Mouse (Mus musculus) brain, adult 2 months (tissue): Measurements from ENCODE around the gene Disp2.
A peak's percentile ranks its signal among the peaks of the same experiment; 100 is the strongest.

Experiments used
- DNase-seq: peaks from one replicate; pipeline ENCODE4 v3.0.0; 2011; ENCODE audit warnings: low read depth, low spot score

Disp2 gene

DNA sequence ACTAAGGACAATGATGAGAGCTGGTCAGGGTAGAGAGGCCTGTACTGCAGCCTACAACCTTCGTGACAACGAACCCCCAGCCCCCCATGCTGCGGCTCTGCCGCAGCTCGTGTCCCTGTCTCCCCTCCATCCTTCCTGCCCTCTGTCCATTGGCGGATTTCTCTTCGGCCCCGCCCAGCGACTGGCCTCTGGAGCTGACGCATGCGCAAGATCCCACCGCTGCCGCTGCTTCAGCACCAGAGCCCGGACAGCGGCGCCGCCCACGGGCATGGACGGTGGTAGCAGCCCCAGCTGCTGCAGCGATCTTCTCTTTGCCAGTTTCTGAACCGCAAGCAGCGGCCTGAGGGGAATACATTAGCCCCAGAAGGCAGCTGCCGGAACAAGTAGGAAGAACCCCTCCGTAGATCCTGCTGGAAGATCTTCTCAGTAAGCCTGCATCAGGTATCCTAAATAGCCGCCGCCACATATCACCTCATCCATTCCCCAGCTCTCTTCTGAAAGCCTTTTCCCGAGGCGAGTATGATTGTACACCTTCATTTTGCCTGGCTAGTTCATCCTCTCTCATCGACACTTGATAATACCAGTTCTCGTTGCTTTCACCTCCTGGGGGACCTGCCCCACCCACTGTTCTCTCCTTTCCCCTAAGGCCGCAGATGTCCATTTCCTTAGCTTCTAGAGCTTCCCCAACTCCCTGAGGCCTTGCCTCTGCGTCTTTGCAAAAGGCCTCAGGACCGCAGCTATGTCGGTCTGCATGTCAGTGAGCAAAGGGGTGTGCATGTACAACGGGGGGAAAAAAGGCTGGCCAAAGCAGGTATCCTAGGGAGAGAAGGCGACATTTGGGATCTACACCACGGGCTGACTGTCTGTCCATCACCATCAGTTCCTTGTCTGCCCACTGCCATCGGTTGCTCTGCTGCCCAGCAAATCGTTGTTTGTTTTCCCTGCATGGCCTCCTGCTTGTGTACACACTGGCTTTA is at the start of gene Disp2:
Gene Disp2, plus strand, starts transcription at position 216 of the 977 bp plus-strand sequence.
- peak; percentile 98 for DNase-seq

DNA sequence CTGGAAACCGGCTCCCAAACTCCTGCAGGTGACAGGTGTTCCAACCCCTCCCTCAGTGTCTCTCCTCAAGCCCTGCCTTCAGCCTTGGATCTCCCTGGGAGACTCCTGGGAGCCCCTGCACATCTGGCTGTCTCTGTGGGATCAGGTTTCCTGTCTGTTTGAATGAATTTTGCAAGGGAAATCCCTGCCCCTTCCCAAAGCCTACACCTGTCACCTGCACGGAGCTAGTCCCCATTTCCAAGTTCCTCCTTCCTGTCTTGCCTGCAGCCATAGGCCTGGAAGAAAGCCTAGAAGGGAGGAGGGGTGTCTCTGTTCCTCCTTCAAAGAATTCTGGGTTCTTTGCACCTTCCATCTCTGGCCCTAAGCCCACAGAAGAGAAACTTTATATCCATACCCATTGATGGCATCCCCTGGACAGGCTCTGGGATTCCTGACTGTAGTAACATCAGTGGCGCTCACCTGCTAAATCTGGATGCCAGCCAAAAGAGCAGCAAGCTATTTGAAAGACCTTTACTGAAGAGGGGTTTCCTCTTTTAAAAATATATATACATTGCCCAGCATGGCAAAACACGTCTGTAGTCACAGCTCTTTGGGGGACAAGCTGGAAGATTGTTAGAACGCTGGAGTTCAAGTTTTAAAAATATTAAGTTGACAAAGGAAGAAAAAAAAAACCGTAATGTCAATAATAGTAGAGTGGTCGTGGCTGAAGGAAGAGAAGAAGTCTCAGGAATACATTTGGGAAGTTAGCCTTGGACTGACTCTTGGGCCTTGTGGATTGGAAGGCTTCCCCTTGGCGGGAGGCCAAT is 49.5 kb upstream of the Disp2 start:
- DNase-seq: no peak

DNA sequence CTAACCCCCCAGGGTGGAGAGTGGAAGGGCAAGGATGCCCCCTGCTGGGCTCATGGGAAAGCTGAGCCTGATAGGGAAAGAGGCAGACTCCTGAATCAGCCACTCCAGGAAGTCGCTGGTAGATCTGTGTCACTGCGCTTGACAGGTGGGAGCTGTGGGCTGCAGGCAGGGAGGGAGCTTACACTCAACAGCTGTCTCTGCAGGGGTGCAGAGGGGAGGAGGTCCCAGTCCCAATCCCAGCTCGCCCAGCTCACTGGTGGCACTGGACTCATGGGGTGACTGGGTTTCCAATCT is 49.0 kb upstream of the Disp2 start:
- DNase-seq: peak; percentile 80

DNA sequence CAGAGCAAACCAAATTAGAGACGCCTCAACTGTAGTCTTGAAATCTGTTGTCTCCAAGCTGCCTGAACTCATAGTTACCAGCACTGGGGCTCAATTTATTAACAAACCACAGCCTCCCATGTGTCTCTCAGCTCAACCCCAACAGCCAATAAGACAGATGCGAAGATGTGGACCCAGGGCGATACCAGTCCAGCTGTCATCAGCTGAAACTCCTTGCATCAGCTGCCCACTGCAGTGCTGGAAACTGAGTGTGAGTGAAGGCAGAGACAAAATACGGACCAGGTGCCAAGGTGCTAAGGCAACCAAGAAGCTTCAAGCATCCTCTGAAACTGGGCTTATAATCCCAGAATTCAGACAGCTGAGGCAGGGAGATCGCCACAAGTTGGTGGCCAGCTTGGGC is 47.5 kb upstream of the Disp2 start:
- DNase-seq: no peak

DNA sequence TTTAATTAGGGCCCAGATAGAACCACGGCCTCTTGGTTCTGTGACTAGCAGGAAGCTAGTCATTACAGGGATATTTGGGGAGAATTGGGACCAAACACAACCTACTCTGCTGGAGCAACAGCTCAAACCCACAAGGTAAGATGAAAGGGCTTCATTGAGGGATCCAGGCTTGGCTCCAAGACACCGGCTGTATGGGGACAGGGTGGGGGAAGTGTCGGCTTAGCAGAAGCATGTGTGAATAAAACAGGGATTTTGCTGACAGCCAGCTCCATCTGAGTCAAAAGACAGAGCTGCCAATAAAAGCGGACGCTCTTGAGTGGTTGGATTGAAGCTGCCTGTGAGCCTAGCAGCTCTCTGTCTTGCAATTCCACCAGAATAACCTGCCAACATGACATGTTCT is 46.2 kb upstream of the Disp2 start:
- peak; percentile 78 for DNase-seq

DNA sequence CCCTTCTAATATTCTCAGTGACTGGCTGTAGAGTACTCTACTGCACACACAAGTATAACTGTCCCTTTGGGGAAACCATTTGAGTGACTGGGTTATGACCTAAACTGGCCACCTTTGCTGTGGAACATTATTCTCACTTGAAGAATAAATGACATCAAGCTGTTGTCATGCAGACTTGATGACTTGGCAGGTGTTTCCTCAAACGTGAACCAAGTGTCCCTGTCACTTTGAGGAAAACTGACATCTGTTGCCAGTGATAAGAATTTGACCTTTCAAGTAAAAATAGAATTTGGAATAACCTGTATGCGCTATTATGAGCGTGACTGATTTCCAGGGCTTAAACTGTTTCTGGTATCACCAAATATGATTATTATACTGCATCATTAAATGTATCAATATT is 39.2 kb upstream of the Disp2 start:
- no peak for DNase-seq

DNA sequence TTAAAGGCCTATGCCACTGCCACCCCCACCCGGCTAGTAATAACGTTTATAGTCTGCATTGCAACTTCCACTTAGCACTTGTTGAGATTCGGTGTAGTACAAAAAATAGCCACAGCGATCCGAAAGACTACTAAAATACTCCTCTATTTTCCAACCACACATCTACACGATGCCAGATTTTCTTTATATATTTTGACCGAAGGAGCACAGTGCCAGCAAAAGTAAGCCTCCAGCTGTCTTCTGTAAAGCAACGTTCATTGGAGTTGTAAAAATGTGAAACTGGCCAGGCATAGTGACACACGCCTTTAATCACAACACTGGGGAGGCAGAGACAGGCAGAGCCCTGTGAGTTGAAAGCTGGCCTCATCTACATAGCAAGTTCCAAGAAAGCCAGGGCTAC is 38.3 kb upstream of the Disp2 start:
- peak; percentile 61 for DNase-seq

DNA sequence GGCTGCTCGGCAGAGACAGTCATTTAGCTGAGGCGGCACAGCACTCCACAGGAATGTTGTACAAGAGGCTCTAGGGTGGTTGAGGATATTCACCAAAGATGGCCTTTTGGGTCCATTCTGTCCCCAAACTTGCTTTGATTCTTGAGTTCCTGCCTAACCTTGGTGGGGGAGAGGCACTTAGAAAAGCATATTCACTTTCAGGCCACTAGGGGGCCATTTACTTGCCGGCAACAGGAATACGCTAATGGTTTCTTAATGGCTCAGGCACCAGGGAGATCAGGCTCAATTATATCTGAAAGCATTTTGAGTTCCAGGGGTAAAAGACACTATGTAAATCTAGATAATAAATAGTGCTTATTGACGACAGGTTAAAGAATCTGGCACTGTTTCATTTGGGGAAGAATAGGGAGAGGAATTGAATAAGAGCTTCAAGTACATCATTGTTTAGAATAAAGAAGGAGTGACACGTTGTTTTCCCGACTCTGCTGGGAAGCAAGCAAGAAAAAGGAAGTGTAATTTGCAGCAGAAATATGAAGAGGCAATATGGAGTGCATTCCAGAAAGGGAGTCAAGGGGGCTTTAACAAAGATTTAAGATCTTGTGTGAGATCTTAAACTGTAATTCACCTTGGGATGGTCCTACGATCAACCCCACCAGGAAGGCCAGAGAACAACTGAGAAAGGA is 36.1 kb upstream of the Disp2 start:
- DNase-seq: peak; percentile 81

DNA sequence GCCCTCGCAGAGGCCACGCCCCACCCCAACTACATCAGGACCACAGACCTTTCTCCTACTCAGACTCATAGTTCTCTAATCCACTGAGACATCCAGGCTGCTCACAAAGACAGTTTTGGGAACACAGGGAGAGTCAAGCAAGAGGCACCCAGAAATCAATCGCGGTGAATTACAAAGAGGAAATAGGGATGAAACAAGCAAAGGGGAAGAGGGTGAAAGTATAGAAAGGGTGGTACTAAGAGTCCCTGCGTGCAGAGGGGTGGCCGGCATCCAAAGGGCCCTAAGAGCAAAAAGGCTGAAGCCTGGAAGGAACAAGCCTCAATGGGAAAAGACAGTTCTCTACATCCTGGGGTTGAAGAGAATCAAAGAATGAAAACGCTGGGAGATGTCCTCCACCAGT is 34.9 kb upstream of the Disp2 start:
- DNase-seq: no peak

DNA sequence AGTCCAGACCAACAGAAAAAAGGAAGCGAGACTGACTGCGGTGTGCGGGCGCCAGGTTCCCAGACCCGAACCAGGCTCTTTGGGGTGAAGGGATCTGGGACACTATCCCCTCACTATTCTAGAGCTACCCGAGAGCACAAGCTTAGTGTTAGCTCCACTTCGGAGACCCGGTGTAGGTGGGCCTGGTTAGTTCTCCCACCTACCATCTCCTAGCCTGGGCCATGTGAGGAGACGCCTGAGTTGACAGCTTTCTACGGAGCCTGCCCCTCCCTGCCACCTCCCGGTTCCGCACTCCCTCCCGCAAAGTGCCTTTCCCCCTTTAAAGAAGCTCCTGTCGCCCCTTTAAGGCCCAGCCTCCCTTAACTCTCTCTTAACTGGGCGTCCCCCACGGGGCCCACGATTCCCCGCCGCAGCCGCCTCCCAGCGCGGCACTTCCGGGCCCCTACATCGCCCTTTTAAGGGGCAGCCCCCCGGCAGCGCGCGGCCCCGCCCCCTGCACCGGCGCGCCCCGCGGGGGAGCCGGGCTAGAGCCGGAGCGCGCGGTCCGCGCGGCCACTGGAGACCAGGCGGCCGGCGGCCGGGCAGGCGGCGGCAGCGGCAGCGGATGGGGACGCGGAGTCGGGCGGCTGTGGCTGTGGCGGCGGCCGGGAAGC is 34.2 kb upstream of the Disp2 start, which contains the start of gene Inafm2:
Gene Inafm2, plus strand, starts transcription at position 527 of the 653 bp plus-strand sequence.
- DNase-seq: peak; percentile 96

DNA sequence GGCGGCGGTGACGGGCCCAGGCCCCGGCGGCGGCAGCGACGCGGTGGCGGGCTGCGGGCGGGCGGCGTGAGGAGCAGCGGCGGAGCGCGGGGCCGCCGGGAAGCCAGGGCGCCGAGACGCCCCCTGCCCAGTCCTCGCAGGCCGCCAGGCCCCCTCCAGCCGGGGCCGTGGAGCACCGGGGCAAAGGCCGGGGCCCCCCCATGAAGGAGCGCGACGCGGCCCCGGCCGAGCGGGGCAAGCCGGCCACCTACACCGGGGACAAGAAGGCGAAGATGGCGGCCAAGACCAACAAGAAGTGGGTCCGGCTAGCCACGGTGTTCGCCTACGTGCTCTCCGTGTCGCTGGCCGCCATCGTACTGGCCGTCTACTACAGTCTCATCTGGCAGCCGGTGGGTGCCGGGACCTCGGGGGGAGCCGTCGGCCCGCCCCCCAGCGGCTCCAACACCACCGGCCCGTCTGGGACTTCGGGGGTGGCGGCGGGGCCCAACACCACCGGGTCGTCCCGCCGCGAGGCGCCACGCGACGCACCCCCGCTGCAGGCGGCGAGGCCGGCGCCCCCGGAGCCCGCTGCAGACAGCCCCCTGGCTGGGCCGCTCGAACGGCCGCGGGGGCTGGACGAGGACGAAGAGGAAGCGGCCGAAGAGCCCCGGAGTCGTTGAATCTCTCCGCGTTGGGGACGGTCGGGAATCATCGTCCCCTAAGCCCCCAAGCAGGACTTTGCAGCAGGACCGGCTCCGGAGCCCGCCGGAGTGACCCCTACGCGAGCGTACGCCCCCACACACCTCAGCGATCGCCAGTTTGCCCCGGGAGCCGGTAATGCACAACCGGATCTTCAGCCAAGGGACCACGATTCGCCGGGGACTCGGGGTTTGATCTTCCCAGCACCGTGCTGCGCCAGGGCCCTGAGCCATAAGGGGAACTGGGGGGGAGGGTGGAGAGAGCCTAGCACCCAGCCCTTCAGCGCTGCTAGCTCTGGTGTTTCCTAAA is 33.3 kb upstream of the Disp2 start:
- DNase-seq: peak; percentile 54

DNA sequence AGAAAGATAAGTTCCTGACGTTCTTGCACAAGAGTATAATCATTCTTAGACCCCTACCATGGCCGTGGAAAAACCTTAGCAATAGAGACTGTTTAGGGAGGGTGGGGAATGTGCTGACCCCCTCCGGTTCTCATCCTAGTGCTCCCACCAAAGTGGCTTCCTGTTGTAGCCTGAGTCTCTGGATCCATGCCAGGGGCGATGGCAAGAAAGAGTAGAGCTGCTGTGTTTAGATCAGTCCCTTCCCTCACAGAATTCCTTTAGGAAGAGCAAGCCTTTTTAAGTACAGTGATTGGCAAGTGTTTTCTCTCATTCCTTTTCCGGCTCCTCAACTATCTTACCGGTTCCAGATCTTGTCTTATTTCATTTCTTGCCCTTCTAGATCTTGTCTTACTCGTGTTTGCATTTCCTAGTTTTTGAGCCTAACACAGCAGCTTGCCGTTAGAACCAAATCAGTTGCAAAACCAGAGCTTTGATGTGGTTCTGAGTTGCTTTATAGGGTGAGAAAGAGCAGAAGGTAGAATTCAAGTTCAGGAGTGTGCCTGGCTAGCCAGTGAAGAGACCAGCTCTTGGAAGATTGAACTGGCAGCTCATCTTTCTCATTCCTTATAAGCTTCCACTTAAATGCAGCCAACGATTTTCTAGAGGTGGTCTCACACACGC is 32.1 kb upstream of the Disp2 start:
- peak; percentile 66 for DNase-seq

DNA sequence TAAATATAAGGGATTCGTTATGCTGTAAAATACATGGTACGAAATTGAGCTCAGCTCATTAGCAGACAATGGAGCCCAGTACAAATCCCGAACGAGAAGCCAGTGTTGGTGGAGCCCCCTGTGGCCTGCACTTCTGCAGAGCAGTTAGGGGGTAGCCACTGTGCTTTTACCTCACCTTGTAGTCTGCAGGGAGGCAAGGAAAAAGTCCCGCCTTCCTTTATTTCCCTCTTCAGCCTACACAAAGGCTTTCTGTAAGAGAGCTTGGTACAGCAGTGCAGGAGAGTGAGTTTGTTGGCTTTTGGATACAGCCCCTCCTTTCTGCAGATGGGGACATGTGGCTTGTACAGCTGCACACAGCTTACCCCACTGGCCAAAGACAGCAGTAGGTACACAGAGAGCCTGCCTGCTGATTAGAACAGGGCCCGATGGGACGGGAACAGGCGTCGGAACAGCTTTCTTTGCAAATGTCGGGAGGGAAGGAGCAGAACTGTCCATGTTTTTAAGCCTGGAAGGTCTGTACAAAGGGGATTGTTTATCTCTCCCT is 30.1 kb upstream of the Disp2 start:
- peak; percentile 70 for DNase-seq

DNA sequence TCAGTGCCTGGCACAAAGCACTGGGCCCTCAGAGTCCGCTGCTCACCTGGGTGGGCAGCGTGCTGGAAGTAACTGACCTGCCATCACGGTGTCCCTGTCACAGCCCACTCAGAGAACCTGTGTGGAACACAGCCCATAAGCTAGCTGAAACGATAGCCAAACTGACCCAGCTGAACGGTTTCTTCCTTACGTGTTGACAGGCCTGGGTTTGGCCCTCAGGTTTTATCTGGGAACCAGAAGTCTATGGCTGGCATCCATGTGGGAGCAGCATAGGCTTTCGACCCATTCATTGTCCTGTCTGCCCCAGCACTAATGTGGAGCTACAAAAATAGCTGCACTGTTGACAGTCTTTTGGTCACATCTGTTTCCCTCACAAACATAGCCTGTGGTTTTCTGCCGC is 29.0 kb upstream of the Disp2 start:
- peak; percentile 45 for DNase-seq

DNA sequence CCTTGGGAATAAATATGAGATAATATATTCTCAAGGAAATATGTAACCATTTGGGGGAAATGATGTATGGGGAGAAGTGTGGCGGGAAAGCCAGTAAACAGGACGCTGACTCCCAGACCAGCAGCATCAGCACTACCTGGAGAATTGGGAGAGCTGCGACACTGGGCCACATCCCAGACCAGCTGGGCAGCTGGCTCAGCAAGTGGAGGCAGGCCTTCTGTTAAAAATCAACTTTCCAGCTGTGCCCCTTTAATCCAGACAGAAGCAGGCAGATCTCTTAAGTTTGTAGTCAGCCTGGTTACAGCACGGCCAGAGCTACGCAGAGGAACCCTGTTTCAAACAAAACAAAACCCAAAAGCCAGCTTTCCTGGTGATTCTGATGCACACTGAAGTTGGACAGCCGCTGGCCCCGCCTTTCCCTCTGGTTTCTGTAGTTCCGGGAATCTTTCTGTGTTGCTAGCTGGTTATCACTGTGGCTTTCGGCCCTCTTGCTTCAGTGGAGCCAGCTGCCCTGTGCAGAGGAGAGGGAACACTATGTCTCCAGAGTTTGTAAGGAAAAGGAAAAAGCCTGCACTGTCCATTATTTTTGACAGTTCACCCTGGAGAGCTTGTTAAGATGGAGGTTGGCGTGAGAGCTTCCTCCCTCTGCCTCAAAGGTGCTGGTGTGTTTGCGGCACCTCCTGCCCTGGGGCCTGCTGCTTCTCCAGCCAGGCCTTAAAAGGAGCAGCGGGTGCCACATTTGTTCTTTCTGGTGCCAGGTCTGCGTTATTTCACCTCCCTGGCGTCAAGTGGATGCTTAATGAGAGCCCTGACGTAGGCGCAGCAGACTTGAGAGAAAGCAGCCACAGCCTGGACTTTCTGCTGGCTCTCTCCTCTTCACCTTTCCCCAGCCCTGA is 27.4 kb upstream of the Disp2 start:
- DNase-seq: no peak

DNA sequence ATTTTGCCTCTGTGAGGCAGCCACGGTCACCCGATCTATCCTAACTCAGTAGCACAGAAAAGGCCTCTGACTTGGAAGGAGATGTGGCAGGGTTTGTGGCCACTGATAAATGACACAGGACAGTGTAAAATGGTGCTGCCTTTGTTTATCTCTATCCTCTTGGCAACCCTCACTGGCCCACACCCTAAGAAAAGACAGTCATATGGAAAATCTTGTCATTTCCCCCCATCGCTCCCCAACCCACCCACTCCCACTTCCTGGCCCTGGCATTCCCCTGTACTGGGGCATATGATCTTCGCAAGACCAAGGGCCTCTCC is 26.8 kb upstream of the Disp2 start:
- DNase-seq: no peak

DNA sequence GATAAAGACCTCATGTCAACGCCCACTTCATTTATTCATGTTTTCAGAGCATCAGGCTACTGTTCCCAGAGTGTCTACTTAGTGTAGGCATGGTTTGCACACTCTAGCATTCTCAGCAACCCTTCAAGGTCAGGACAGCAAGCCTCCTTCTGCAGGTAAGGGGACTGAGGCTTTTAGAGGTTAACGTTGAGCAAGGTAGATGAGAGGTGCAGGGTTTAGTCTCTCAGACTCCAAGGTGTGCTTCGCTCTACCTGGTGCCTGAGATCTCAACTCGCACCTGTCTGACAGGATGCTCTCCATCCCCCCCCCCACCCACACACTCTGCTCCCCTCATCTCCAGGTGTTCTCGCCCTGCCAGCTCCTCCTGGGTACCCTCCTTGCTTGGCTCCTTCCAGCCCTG is 25.4 kb upstream of the Disp2 start:
- DNase-seq: no peak

DNA sequence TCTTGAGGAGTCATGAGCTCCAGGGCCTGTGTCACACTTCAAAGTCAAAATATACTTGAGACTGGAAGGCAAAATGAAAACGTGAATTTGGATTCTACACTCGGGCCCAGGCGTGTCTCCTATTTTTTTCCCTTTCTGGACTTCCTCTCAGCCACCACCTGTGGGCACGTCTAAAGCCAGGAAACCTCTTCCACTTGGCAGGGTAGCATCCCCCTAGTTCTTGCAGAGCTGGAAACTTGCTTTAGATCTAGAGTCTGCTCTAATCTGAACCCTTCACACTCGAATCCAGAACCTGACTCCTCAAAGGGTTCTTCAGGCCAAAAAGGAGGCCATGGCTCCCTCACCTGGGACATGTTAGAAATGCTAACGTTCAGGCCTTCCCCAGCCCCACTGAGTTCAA is 24.1 kb upstream of the Disp2 start:
- no peak for DNase-seq

DNA sequence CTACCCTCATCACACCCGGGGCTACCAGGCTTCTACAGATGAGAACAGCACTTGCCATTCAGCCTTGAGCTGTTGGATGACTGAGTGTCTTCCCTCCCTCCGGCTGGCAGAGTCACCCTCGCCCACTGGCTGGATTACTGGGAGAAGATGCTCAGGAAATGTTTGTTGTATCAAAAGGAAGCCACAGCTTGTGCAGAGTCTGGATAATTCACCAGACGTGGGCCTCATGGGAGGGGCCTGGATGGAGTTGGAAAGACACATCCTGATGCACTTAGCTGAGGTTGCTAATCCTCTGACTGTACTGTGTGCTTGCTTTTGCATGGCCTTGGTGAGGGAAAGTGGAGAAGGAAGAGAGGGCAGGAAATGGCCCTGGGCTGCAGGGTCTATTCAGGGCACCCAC is 23.4 kb upstream of the Disp2 start:
- DNase-seq: peak; percentile 63
